Mouse (Mus musculus): ENCODE data around the gene Ggct.

Gene Ggct

DNA sequence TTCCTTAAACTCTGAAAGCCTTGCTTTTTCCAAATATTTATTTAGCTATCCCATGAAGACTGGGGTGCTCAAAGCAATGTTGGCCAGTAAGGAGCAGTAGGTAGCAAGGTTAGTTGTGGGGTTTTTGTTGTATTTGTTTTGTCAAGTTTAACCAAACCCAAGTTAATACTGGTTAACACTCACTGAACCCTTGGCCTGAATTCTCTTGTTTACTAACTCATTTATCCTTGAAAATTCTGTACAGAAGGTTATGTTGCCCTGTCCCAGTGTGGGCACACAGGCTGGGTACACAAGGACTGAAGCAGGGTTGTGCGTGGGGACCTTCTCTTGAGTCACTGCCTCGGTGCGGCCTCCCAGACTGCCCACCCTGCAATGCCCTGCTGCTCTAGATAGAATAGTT, 3.6 kb upstream of the Ggct start:
- DNase-seq (ENCODE audit: low read depth, low spot score), result no peak

GRCm38 (mm10) chr6:54992141-54992540, 609 bp downstream of the Ggct start:
- no peak for DNase-seq (ENCODE audit: low read depth, low spot score)

GRCm38 (mm10) chr6:54991189-54991588, 1.6 kb downstream of the Ggct start:
- no peak for DNase-seq (ENCODE audit: low read depth, low spot score)

DNA sequence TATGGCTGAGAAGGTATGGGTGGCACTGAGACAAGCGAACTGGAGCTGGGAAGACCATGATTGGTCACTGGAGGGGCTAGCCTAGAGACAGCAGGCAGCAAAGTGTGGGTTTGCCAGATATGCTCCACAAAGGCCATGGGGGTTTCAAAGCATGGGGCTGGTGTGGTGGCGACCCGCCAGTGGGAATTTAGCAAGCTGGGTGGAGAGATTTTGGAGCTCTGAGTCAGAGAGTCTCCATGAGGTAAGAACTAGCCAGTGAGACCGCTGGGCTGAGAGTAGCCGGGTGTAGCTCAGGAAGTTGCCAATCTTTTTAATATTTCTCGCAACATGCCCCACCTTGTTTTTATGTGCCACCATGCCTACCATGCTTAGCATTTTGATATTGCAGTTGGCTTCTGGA, 4.6 kb downstream of the Ggct start:
- no peak for DNase-seq (ENCODE audit: low read depth, low spot score)

GRCm38 (mm10) chr6:54984096-54984495, 8.7 kb downstream of the Ggct start:
- DNase-seq (ENCODE audit: low read depth, low spot score), result no peak

DNA sequence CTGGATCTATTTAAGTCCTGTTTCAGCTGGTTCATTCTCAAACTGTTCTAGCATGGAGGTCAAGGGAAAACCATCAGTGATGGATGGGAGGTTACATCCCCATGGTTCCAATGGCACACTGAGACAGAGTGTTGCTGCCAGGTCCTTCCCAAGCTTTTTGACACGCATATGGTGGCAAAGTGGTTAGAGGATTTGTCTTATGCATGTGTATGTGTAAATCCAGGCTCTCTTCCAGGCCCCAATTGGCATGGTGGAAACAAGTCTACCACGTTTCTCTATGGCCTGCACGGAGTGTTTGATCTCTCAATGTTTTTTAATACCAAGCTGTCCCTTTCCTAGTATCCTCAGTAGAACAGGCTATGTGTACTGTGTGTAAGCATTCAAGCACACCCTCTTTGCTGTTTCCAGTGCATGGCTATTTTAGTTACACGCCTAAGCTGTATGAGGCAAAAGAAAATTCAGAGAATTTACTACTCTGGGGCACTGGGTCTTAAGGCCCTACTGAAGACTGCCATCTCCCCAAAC, 9.2 kb downstream of the Ggct start:
- DNase-seq (ENCODE audit: low read depth, low spot score), result no peak

DNA sequence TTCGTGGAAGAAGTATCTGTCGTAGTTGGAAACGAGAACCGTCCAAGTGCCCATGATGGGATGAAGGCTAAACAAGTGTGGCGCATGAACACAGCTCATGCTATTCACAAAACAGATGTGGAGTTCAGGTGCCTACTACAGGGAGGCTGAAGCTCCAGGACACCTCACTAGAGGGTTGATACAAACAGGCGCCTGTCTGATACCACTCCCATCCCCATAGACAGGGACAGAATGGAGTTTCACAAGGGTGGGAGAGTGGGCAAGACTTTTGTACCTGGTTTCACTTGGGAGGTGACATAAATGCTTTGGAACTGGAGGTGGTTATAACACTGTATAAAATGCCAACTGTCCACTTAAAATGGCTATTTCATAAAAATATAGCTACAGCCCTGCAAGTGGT, 13.3 kb downstream of the Ggct start:
- no peak for DNase-seq (ENCODE audit: low read depth, low spot score)

DNA sequence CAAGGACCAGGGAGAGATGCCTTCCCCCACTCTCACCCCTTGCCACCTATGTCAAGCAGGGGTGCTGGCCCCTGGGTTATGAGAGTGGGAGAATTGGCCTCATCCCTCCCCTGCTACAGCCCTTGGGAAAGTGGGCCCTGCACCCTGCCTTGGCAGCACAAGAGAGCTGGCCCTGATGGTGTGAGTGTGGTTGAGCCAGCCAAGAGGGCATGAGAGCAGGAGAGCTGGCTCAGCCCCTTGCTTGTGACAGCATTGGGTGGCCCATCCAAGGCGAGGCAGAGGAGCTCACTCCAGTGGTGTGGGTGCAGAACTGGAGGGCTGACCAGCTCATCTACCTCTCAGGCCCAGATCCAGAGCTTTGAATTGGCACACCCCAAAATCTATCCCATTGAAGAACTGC, 17.1 kb downstream of the Ggct start:
- DNase-seq (ENCODE audit: low read depth, low spot score), result no peak

- peak; percentile 23 for DNase-seq (ENCODE audit: low read depth, low spot score)
These were observed 18.2 kb downstream of the Ggct start for GRCm38 (mm10) chr6:54974501-54974900.

DNA sequence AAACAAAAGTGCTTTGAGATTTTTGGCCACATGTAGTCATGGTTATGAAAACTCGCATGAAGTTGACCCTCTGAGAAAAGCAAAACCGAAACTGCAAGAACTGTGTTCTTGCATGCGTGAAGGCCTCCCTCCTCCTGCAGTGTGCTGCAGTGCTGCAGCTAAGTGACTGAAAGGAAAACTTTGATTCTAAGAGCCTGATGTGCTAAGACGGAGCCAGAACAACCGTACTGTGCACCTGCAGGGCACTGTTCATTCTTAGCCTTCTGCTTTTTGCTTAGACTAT, 19.9 kb downstream of the Ggct start:
- no peak for DNase-seq (ENCODE audit: low read depth, low spot score)

- DNase-seq (ENCODE audit: low read depth, low spot score), result peak; percentile 58
These were observed 20.4 kb downstream of the Ggct start, which contains the start of gene Nod1 for GRCm38 (mm10) chr6:54972111-54972928. Nod1 (minus strand) TSS chr6:54972612.

DNA sequence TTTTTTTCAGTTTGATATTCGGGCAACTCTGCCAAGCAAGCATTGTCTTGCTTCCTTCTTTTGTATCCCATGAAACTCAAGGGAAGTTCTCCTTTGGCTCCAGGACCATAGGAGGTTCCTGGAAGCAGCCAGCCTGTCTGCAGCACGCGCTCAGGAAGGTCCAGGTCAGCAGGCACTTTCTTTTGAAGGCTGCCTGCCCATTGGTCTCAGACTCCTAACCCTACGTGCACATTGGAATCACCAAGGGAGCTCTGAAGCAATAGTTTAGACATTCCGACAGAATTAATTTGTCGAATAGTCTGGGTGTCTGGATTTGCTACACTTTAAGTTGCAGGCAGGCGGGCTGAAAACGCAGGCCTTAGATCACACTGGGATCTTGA, 21.0 kb downstream of the Ggct start:
- DNase-seq (ENCODE audit: low read depth, low spot score), result no peak

- DNase-seq (ENCODE audit: low read depth, low spot score), result no peak
These were observed 22.2 kb downstream of the Ggct start for GRCm38 (mm10) chr6:54970506-54970905.

GRCm38 (mm10) chr6:54969801-54970200, 22.9 kb downstream of the Ggct start:
- no peak for DNase-seq (ENCODE audit: low read depth, low spot score)

DNA sequence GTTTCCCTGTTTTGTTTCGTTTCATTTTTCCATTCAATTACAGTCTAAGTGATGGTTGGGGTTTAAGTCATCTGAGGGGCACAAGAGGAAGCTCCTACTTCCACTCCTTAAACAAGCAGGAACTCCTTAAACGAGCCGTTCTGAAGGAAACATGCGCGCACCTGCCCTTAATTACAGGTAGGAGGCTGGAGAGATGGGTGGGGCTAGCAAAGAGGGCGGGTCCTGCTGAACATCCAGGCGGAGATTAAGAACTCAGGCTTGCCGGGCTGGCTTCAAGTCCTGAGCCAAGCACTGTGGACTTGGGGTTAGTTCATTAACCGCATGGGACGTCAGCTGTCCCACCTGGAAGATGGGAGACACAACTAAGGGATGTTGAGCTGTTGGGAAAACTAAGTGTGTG, 25.2 kb downstream of the Ggct start:
- peak; percentile 39 for DNase-seq (ENCODE audit: low read depth, low spot score)

DNA sequence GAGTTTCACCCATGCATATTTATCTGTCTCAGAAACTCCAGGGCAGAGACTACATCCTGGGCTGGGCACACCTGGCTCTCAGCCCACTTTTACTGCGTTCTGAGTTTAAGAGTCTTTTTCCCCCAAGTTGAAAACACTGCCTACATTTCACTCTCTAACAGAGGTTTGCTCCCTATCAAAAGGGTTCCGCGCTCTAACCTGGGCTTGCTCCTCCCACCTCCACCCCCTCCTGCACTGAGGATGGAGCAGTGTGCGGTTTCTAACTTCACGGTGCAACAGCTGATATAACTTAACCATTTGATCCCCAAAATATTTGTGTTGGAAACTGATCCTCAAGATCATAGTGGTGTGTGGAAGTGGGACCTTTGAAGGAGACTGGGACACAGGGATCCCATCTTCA, 27.5 kb downstream of the Ggct start:
- no peak for DNase-seq (ENCODE audit: low read depth, low spot score)

- DNase-seq (ENCODE audit: low read depth, low spot score), result peak; percentile 67
These were observed 28.0 kb downstream of the Ggct start for GRCm38 (mm10) chr6:54964755-54965154.

DNA sequence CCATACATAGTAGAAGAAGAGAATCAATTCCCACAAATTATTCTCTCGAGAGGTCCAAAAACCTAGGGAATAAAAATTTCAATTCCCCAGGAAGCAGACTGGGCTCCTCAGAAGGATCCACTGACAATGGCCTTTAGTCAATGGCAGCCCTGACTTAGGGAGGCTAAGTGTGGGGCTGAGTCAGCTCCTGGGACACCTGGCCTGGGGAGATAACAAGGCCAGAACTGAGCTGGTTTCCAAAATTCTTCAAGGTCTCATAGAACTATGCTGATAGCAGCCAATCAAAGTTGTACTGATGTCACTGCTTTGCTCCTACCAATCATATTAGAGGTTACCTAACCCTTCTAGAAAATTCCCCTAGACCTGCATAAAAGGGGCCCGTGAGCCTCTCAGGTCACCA, 29.2 kb downstream of the Ggct start:
- DNase-seq (ENCODE audit: low read depth, low spot score), result no peak

- no peak for DNase-seq (ENCODE audit: low read depth, low spot score)
These were observed 35.1 kb downstream of the Ggct start for GRCm38 (mm10) chr6:54957655-54958054.

DNA sequence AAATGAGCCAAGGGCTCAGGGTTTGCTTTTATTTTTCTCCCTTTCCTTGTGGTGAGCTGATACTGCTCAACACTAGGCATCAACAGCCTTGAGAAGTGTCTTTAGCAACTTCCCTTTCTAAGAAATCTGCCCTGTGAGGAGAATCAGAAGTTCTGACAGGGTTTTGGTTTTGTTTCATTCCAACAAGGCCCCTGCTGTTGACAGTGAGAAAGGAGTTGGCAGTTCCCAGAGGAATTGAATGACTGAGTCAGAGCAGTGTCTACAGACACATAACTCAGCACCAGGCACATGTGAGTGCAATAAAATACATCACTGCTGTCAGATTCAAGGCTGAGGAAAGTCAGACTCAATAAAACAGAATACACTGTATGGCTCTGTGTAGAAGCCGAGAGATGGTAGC, 36.3 kb downstream of the Ggct start:
- DNase-seq (ENCODE audit: low read depth, low spot score), result no peak

GRCm38 (mm10) chr6:54955949-54956348, 36.8 kb downstream of the Ggct start:
- no peak for DNase-seq (ENCODE audit: low read depth, low spot score)

DNA sequence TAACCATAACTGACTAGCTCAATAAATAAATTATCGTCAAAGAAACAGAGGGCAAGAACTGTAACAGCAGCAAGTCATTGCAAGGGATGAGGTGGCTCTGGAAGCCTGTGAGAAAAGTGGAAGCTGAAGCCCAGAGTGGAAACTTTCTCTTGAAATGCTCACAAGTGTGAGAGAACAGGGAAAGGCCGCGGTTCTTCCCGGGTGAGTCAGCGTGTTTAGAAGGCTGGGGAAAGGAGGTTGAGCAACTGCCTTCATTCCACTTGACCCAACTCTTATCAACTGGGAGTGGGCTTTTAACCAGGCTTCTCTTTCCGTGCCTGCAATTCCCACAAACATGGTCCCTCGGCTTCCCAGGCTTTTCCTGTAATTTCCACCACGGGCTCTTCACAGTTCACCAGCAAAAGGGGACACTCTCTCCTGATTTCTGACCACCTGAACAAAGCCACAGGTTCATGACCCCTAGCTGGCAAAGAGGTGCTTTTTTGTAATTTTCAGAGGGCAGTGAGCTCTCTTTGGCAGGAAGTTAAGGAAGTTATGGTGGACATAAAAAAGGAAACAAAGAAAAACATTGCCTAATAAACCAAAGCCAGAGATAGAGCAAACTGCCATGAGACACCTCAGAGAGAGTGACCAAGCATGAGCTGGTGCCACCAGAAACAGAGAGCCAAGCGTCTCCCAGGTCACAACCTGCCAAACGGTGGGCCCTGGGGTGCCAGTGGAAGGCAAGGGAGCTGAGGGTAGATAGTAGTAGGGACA, 37.9 kb downstream of the Ggct start:
- no peak for DNase-seq (ENCODE audit: low read depth, low spot score)

DNA sequence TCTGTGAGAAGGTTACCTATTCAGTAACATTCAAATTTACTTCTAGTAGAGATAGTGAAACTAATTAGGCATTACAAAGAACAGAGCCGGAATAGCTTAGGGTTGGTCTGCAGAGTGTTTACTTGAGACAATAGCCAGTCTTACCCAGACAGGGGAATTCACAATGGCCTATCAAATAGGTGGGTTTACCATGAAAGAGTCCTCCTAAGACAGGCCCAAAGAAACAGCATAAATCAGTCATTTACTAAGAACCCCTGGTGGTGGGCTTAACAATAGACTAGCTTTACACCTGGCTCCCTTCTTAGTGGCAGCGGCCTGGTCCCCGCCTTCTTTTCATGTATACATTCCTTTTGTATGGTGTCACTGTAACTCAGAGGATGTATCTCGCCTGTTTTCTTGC, 39.4 kb downstream of the Ggct start:
- DNase-seq (ENCODE audit: low read depth, low spot score), result peak; percentile 76

Data from ZHBTc4 (cell line).